Mouse (Mus musculus): ENCODE measurements at regions not wholly inside any gene's neighbourhood (a gene's known extent, or its start where the extent isn't known, plus 50 kb on each side); places are given as distances from the start of the nearest gene placed in this dataset.

GRCm38 (mm10) chr19:36229941-36230340 is 110.0 kb upstream of the Ankrd1 start:
- DNase-seq (ENCODE audit: low spot score in 2 of 2): no peak

- DNase-seq (ENCODE audit: low spot score in 2 of 2): no peak
These were observed 113.0 kb upstream of the Pcgf5 start for GRCm38 (mm10) chr19:36235131-36235530.

DNA sequence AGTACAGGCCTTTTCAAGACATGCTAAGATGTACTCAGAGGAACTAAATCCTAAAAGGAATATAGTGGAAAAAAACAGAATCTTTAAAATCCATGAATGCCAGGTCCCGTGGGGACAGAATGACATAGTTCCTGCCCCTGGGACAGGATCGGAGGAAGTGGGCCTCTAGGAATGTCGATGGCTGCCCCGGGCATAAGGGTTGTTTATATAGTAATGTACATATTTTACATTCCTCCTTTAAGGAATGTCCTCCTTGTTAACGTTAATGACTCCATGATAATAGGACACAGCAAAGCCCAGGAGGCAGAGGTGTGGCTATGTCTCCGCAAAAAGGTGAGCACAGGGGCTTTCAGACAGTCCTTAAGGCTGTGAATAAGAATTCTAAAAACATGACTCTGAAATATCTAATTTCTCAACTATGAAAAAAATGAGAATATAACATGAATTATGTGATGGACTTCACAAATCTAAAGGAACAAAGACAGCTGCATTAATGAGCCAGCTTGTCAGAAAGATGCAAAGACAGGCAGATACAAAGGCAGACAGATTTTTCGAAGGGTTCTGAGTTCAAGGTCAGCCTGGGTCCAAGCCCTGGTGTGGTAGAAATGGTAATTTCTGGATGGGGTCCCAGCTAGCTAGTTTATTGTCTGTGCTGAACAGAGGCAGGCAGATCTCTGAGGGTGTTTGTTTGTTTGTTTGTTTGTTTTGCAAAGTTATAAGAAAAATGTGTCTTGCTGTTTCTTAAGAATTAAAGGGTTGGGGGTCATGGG is 111.3 kb upstream of the Pcgf5 start:
- DNase-seq (ENCODE audit: low spot score in 2 of 2): no peak

DNA sequence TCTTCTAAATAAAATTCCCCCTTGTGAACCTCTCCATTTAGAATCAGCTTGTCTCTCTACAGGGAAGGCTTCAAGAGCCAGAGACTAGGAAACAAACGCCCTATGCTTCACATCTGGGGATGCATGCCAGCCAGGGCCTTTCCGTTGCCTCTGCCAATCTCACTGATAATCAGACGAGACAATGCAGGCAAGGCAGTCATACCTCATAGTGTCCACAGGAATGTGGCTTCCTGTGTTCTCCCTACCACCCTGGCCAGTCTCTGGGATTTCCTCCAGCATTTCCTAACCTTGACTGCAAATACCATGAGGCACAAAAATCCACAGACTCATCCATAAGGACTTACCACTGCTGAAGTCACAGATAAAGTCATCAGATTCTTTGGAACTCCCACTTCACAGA is 110.4 kb upstream of the Pcgf5 start:
- no peak for DNase-seq (ENCODE audit: low spot score in 2 of 2)

DNA sequence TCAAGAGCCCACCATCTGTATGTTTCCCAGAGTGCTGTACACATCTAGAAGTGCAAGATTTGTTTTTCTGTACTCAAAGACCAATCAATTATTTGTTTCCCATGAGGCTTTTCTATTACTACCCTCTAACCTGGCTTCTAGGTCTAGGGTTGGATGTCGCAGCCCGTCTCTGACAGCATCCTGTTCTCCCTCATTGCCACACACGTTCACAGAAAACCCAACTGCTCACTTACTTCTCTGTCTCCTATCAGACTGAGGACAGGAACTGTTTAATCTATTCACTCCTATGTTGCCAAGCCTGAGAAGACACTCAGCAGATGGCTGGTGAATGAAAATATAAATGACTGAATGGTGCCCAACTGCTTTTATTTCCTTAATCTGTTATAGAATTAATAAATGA is 109.6 kb upstream of the Pcgf5 start:
- no peak for DNase-seq (ENCODE audit: low spot score in 2 of 2)

DNA sequence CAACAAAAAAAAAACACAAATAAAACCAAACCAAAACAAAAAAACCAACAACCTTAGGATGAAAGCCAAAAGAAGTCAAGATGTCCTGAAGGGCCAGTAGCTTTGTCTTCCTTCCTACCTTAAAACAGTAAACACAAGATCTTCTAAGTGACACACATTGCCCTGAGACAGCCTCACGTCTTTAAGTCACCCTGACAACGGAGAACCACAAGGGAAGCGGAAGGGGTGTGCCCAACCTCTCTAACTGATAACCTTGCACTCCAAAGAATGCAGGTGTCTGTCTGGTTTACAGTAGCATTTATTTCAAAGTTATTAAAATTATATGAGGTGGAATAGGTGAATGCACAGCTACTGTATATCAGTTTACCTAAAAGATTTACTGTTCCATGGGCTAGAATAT is 105.7 kb upstream of the Pcgf5 start:
- no peak for DNase-seq (ENCODE audit: low spot score in 2 of 2)

DNA sequence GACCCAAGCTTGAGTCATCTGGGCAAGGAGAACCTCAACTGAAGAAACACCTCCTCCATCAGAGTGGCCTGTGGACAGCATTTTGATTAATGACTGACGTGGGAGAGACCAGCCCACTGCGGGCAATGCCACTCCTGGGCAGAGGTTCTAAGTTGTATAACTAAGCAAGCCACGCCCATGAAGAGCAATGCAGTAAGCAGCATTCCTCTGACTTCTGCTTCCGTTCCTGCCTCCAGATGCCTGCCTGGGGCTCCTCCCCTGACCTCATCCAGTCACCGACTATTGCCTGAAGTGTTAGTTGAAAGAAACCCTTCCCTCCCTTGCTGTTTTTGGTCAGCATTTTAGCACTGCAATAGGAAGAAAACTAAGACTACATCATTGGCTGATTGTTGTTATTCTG is 105.2 kb upstream of the Pcgf5 start:
- no peak for DNase-seq (ENCODE audit: low spot score in 2 of 2)

DNA sequence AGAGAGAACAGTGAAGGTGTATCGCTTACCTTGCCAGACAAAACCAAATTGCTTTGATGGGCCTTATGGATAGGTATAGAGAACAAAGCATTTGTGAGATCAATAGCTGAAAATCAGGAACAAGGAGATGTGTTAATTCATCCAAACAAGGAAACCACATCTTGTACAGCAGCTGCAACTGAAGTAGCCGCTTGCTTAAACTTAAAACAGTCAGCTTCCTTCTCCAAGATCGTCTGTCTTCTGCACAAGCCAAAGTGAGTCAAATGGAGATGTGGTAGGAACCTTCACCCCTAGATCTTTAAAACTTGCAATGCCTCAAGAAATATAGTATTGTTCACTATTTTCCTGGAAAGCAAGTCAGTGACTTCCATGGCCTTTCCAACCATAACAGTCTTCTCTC is 95.6 kb upstream of the Pcgf5 start:
- DNase-seq (ENCODE audit: low spot score in 2 of 2): no peak

DNA sequence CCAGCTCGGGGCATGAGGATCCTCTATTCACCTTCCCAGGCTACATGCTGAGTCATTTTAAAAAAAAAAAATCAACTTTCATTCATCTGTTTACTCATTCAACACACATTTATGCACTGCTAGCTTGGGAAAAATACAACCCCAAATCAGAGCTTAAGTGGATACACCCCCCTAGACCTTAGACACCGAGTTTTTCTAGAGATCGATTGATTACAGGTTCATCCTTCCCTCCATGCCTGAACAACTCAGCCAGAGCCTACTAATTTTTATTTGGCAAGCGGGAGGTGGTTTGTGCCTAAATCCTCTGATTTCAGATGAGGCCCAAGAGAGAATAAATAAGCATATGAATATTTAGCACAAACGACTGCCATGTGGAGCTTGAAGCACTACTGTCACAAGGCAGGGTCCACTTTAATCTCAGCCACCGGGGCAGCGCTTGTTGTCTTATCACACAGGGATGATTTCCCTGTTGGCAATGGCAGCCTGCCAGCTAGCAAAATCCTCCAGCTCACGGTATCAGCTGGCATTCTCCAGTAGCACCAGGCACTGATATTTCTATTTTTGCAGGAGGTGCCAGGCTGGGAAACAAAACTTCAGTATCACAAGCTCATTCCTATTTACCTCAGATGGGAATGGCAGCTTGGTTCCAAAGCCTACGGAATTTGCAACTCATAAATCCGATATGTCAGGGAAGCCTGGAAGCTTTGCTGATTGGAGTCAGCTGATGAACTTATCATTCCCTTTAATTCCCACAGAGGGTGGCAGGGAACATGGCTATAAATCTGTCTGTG is 90.2 kb upstream of the Pcgf5 start:
- DNase-seq (ENCODE audit: low spot score in 2 of 2): peak; percentile 56 to 64

- no peak for DNase-seq (ENCODE audit: low spot score in 2 of 2)
These were observed 86.3 kb upstream of the Pcgf5 start for GRCm38 (mm10) chr19:36261819-36262218.

- DNase-seq (ENCODE audit: low spot score in 2 of 2): no peak
These were observed 84.2 kb upstream of the Pcgf5 start for GRCm38 (mm10) chr19:36263923-36264322.

GRCm38 (mm10) chr19:36264397-36264796 is 83.7 kb upstream of the Pcgf5 start:
- DNase-seq (ENCODE audit: low spot score in 2 of 2): no peak

DNA sequence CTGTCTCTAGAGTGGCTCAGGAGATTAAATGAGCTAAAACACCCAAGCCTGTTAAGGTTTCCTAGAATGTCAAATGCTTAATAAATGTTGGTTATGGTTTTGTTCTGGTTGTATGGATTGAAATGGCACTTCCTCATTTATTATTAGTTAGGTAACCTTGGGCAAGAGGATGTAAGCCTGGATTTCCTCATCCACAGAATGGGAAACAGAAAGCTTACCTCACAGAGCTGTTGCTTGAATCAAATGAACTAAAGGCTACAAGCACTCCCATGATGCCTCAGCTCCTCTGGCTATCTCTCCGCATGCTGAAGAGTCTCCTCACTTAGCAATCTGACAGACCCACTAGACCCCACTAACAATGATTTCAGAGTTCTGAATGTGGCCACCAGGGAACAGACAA is 82.8 kb upstream of the Pcgf5 start:
- no peak for DNase-seq (ENCODE audit: low spot score in 2 of 2)

- DNase-seq (ENCODE audit: low spot score in 2 of 2): no peak
These were observed 81.8 kb upstream of the Pcgf5 start for GRCm38 (mm10) chr19:36266346-36266745.

DNA sequence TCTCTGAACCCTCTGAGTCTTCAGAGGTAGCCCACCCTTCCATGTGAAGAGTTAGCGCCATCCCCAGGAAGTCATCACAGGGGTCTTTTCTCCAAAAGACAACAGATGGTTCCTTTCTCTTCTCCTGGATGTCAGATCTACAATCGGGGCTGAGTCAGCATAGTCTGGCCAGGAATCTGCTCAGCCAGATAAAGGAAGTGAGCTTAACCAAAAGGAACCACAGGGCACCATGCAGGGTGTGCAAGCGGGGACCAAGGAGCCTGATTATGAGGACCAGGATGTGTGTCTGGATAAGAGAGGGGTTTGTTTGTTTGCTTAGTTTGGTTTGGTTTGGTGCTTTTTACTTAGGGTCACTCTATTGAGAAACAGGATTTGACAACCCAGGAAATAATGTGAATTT is 74.6 kb upstream of the Pcgf5 start:
- no peak for DNase-seq (ENCODE audit: low spot score in 2 of 2)

DNA sequence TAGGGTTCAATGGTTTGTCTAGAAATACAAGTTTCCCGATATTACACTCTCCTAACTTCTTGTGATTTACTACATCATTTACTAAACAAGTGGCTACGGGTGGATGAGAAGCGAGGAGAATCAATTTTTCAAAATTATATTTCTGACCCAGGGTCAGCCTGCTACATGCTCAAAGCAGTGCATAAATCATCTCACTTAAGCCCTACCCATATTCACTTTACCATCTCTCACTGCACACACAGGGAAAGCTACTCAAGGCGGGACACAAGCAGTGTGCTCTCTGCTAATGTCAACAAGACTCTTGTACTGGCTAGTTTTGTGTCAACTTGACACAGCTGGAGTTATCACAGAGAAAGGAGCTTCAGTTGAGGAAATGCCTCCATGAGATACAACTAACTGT is 62.6 kb upstream of the Pcgf5 start:
- DNase-seq (ENCODE audit: low spot score in 2 of 2): no peak

GRCm38 (mm10) chr19:36290778-36291177 is 57.3 kb upstream of the Pcgf5 start:
- no peak for DNase-seq (ENCODE audit: low spot score in 2 of 2)

DNA sequence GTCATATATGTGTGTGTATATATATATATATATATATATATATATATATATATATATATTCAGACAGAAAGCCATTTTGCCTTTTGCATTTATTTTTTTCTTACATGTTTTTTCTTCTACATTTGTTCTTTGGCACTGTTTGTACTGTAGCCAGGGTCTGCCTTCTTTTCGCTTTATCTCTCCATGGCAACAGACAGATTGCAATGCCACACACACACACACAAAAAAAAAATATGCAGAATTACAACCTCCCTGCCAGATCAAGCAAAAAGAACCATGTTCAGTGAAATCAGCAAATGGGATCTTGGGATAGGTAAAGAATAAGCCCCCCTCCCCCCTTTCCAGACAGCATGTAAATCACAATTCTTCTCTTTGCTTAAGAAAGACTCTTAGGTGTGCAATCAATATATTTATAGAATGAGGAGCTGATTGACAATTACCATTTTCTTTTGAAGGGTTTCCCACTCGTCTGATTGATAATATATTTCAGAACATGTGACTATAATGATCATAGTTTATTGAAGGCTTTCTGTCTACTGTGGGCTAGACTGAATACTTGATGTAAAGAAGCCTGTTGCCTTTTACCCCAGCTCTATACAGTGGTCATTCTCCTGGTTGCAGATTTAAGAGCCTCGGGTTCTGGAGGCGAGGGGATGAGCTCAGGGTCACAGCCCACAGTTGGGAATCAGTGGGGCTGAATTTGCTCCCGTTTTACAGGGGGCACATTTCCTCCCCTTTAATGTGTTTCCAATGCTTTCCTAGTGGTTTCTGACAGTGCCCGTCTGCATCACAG is 54.7 kb upstream of the Pcgf5 start:
- DNase-seq (ENCODE audit: low spot score in 2 of 2): peak in 1 of 2 experiments; percentile 39
